Mouse (Mus musculus) liver, embryonic 14.5 days (tissue): ENCODE data around the gene Zdhhc9.

Source experiments
- CTCF ChIP-seq: IDR thresholded peaks from 2 replicates; pipeline ENCODE4 v1.5.1; 2016; ENCODE audit warnings: antibody characterized with exemption, low read depth, control low read depth
- EP300 ChIP-seq: IDR thresholded peaks from 2 replicates; pipeline ENCODE4 v1.6.1; 2016; ENCODE audit warnings: antibody characterized with exemption, low read depth

GRCm38 (mm10) chrX:48191261-48191660 lies 17.4 kb downstream of the Zdhhc9 start:
- TF ChIP-seq CTCF = no peak
- no peak for TF ChIP-seq EP300
